Mouse (Mus musculus) right cerebral cortex, postnatal 10 days (tissue): ENCODE measurements around the gene Malsu1.

Experiments
- DNase-seq, 2 experiments: peaks; one replicate each; pipeline ENCODE4 v3.0.0; 2021; ENCODE audit warnings: low spot score in 2 of 2

Malsu1 gene

DNA sequence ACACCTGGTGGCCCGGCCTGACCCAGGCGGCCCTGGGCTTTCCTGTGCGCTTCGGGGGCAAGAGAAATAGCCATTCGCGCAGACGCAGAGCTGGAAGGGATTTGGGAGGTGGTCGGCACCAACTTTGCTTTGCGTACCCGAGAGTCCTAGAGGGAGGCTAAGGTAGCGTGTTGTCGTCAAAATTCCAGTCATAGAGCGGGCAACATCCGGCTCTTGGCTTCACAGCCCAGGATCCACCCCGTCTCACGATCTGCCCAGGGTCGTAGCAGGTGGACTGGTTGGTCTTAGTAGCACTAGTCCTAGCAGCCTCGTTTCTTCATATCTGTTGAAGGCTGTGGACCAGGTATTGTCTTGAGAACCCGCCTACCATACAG is 509 bp downstream of the Malsu1 start:
- DNase-seq: peak in 1 of 2 experiments; percentile 48

DNA sequence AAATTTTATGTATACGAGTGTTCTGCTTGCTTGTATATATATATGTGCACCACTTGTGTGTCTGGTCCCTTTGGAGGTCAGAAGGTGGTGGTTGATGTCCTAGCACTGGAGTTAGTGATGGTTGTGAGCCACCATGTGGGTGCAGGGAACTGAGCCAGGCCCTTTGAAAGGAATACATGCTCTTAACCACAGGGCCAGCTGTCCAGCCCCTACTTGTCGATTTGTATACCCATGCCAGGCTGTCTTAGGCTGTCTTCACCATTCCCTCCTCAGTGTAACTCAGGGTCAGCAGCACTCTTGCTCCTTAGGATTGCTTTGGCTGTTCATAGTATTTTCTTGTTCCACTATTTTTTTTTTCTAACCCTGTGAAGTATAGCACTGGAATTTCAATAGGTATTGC is 4.3 kb downstream of the Malsu1 start:
- no peak for DNase-seq

DNA sequence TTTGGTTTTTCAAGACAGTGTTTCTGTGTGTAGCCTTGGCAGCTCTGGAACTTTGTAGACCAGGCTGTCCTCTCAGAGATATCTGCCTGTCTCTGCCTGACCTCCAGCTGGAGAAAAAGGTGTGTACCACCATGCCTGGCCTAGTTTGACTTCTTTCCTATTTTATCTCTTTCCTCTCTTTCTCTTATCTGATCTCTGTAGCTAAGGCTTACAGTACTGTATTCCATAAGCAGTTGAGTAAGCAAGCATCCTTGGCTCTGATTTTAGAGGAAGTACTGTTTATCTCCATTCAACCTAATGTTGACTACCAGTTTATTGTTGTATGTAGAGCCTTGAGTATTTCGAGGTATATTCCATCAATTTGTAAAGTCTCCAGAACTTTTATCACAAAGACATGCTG is 5.7 kb downstream of the Malsu1 start:
- no peak for DNase-seq

DNA sequence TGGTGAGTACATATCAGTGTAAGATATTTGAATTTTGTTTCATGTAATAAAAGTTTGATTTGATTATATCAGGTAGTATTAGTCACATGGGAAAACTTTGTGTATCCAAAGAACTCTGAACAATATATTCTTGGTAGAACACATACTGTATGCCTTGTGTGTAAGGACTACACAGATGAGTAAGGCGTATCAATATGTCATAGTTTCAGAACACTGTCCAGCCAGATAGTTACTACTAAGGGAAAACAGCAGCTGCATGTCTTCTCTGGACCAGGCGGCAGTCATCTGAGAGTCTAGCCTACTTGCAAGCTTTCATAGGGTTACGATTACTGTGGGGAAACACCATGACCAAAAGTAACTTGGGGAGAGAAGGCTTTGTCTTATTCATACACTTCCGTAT is 9.4 kb downstream of the Malsu1 start:
- no peak for DNase-seq

- no peak for DNase-seq
Observed at GRCm38 (mm10) chr6:49094968-49095367, 21.4 kb downstream of the Malsu1 start.

DNA sequence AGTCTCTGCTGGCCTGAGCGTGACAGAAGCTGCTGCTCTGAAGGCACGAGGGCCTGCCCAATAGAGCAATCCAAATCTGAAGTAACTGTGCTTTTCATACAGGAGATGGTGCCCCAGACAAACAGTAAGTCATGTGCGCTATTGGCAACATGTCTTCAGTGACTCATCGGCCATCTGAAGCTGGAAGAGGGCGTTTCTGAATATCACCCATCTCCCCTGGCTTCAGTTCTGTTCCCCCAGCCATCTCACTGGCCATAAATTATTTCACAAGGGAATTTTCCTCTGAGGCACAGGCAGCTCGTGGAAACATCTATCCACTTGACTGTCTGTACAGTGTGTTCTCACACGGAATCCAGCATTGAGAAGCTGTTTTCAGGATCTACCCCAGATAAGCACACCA is 22.8 kb downstream of the Malsu1 start:
- DNase-seq: peak in 1 of 2 experiments; percentile 35

DNA sequence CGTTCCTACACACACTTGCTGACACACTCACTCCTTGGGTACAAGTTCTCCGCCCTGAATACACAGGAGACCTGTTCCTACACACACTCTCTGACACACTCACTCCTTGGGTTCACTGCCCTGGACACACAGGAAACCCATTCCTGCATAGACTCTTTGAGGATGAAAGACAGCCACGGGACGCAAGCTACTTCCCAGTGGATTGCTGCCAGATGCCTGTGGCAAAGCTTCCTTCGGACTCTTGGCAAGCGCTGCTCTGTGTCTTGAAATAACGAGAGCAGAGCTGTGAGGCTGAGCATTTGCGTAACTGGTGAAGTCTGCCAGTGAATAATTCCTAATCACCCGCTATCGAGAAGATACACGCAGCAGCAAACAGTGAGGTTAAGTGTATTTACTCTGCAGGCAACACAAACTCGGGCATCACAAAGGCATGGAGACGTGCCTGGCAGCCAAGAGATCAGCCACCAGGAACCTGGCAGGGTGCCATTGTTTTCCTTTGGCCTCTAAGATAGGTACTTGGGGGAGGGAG is 23.4 kb downstream of the Malsu1 start:
- DNase-seq: peak; percentile 84 to 87

- DNase-seq: no peak
Observed at GRCm38 (mm10) chr6:49097596-49098110, 24.1 kb downstream of the Malsu1 start.

DNA sequence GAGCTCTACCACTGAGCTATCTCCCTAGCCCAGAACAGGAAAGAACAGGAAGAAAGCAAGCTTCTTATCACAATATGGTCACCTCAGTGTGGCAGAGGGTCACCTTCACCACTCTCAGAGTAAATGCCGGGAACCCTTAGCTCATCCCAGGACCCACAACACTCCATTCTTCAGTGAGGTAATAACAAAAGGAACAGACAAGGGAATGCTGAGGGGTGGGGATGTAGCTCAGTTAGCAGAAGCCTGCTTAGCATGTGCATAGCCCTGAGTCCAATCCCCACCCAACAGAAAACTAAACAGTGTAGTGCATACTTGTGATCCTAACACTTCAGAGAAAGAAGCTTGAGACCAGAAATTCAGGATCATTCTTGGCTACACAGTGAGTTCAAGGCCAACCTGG is 25.5 kb downstream of the Malsu1 start:
- no peak for DNase-seq

DNA sequence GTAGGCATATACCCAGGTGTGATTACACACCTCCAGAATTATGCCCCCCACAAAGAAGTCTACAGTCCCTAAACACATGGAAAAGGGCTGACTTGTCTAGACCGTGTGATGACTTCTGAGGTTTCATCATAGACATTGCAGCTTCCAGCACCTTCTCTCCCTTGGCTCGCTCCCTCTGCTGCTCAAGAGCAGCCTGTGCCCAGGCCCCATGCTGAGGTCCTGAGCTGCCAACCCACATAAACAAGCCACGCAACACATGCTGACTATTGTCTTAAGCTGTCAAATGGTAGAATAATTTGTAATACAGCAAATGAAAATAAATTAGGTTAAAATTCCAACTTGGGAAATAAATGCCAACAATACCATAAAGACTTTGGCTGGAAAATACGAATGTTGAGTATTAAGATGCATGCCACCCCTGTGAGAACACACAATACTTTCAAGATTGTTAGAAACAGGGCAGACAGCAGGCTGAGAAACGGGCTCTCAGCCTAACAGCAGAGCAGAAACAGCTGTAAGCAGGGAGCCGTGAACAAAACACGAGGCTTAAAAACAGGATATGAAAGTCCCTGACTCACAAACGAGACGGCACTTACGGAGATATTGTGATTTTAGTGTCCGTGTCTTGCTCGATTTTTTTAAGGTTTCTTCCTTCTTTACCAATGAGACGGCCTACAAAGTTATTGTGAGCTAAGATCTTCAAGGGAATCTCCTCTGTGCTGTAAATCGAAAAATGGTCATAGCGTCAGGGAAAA is 33.3 kb downstream of the Malsu1 start:
- no peak for DNase-seq

DNA sequence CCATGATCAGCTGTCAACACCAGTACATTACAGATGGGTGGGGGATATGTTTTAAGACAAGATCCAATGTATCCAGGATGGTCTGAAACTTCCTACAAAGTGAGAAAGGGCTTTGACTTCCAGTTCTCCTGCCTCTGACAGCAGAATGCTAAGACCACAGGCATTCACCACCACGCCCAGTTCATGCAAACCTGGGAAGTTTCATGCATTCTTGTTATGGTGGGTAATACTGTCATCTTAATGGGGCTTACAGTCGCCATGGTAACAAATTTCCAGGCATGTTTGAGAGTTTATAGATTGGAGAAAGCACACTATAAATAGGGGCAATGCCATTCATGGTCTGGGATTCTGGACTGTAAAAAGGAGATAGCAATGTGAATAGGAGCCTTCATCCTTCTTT is 35.6 kb downstream of the Malsu1 start:
- DNase-seq: no peak

GRCm38 (mm10) chr6:49113895-49114294 is 40.3 kb downstream of the Malsu1 start:
- DNase-seq: no peak

DNA sequence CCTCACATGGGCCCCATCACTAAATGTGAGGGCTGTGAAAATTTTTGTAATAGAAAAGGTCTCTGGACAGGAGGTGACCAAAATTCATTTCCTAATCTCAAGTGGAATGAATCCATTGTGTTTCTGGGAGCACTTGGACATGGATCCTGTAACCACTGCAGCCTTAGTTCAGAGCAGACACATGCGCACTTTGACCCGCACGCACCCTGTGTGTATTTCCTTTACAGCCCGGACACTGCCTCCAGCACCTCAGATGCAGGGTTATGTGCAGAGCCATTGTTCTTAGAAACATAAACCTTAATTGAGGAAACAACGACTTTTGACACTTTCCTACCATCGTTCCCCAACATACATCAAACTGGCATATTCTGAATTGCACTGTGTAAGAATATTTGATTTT is 40.9 kb downstream of the Malsu1 start:
- DNase-seq: no peak

GRCm38 (mm10) chr6:49115550-49115949 is 42.0 kb downstream of the Malsu1 start:
- DNase-seq: no peak

DNA sequence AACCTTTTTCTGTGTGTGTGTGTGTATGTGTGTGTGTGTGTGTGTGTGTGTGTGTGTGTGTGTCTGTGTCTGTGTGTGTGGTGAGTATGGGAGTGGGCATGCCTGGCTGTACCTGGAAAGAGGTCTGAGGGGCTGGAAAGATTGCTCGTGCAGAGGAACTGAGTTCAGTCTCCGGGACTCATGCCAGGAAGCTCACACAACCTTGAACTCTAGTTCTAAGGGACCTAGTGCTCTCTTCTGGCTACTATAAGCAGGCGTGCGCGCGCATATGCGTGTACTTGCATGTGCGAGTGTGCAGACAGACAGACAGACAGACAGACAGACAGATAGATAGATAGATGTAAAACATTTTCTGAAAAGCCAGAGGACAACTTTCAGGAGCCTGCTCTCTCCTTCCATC is 42.6 kb downstream of the Malsu1 start:
- no peak for DNase-seq

- no peak for DNase-seq
Observed at GRCm38 (mm10) chr6:49118446-49118845, 44.9 kb downstream of the Malsu1 start.

GRCm38 (mm10) chr6:49119462-49120135 is 46.0 kb downstream of the Malsu1 start:
- no peak for DNase-seq

- DNase-seq: no peak
Observed at GRCm38 (mm10) chr6:49120370-49120769, 46.8 kb downstream of the Malsu1 start.

- no peak for DNase-seq
Observed at GRCm38 (mm10) chr6:49130328-49130727, 56.7 kb downstream of the Malsu1 start.

GRCm38 (mm10) chr6:49131855-49132254 is 58.3 kb downstream of the Malsu1 start:
- no peak for DNase-seq

DNA sequence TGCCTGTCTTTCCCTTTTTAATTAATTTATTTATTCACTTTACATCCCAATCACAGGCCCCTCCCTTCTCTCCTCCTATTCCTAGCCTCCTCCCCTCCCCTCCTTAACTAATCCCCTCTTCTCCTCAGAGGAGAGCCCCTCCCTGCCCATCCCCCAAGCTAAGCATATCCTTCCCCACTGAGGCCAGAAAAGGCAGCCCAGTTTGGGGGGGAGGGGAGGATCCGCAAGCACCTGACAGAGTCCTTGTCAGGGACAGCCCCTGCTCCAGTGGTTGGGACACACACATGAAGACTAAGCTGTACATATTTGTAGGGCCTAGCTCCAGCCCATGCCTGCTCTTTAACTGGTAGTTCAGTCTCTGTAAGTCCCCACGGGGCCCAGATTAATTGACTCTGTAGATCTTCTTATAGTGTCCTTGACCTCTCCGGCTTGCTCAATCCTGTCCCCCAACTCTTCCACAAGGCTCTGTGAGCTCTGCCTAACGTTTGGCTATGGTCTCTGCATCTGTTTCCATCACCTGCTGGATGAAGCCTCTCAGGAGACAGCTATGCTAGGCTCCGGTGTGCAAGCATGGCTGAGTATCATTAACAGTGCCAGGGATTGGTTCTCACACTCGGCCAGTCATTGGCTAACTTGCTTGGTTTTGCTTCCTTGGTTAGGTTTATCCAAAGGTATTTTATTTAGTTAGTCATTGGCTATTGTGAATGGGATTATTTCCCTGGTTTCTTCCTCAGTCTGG is 58.9 kb downstream of the Malsu1 start:
- no peak for DNase-seq
